Mouse (Mus musculus) kidney, adult 2 months (tissue): ENCODE measurements at regions not wholly inside any gene's neighbourhood (a gene's known extent, or its start where the extent isn't known, plus 50 kb on each side); places are given as distances from the start of the nearest gene placed in this dataset.
A peak's percentile ranks its signal among the peaks of the same experiment; 100 is the strongest.

Experiments
- DNase-seq: peaks from one replicate; pipeline ENCODE4 v3.0.0; 2021
- H3K27ac ChIP-seq: fragments of 200-500 bp; 2 replicates; pipeline ENCODE4 v1.5.1; 2012; ENCODE audit warnings: low read depth, low read length, control low read depth, inconsistent platforms; ENCODE audit not compliant: insufficient read depth
- H3K27me3 ChIP-seq: fragments of 200-500 bp; replicated peaks from 2 replicates; pipeline ENCODE4 v1.6.1; 2012; ENCODE audit warnings: mild to moderate bottlenecking, moderate library complexity, low read length, inconsistent platforms; ENCODE audit not compliant: control insufficient read depth, insufficient read depth
- H3K36me3 ChIP-seq: fragments of 200-500 bp; 2 replicates; pipeline ENCODE4 v1.6.1; 2012; ENCODE audit warnings: mild to moderate bottlenecking, moderate library complexity, low read length, inconsistent platforms; ENCODE audit not compliant: control insufficient read depth, insufficient read depth
- H3K4me1 ChIP-seq: fragments of 200-500 bp; 2 replicates; pipeline ENCODE4 v1.6.1; 2011; ENCODE audit warnings: low read length; ENCODE audit not compliant: control insufficient read depth, insufficient read depth
- H3K4me3 ChIP-seq: fragments of 200-500 bp; 2 replicates; pipeline ENCODE4 v1.5.1; 2011; ENCODE audit warnings: mild to moderate bottlenecking, low read depth, low read length, control low read depth; ENCODE audit not compliant: insufficient read depth
- CTCF ChIP-seq: fragments of 200-500 bp; conservative IDR thresholded peaks from 2 replicates; pipeline ENCODE4 v1.5.1; 2011; ENCODE audit warnings: low read depth, mild to moderate bottlenecking, control low read depth, low read length, moderate library complexity, mixed read lengths; ENCODE audit not compliant: insufficient read depth, insufficient read length
- POLR2A ChIP-seq: fragments of 200-500 bp; IDR thresholded peaks from one replicate; pipeline ENCODE4 v1.6.1; 2011; ENCODE audit warnings: low read depth, low read length, control low read depth
- WGBS: fragments of 180-500 bp; shearing (Covaris S2); methylation state at CpG from one replicate; pipeline ENCODE4 v1.1.7; 2018; 5-methylcytosine and 5-hydroxymethylcytosine counted together

DNA sequence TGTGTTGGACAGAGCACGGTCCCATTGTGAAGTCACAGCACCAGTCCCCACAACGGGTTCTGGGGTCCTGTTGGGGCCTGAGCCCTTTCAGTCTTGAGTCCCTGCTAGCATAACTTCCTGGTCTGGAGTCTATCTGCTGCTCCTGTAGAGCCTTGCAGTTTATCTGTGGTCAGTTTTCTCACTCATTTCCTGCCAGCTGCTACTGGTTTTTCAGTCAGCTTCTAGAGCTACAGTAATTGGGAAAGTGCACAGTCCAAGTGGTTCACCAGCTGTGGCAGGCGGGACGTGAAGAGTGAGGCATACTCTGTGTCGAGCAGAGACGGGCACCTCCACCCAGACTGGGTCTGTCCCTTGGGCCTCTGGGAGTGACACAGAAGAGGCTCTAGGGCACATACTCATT is 93.4 kb upstream of the Id2 start:
- peak; percentile 38 for DNase-seq
- Histone ChIP-seq H3K4me3 (no peak overlapping the region), H3K36me3 (no peaks in the 10 kb centered on the region), H3K27me3 (no peaks in the 10 kb centered on the region), H3K27ac (no peak overlapping the region), H3K4me1 (no peaks in the 10 kb centered on the region)
- no peak for TF ChIP-seq POLR2A
- TF ChIP-seq CTCF, result no peak
- WGBS, result 48% methylated on average over 6 of the region's 6 CpGs

DNA sequence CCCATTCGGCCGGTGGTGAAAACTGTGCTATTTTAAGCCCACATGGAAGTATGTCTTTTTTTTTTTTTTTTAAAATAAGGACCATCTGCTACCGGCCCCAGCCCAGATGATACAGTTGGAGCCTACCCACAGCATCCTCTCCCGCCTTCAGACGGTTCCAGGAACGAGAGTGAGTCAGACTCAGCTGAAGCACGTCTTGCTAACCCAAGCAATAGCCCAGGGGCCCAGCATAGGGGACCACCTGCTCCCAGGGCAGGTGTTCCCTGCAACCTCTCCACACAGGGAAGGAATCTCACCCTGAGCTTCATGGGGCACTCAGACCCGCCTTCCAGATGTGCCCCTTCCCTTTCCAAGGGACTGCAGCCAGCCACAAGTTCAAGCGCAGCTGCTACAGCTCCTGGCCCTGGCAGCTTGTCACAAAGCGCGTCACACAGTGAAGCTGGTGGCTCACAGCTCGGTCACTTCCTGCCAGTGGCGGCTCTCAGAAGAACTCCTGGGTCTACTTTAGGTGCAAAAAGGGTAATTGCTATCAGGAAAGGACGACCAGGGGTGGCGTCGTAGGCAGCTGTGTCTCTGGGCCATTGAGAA is 92.3 kb upstream of the Id2 start:
- no peak for DNase-seq
- WGBS, result 78% methylated on average over 16 of the region's 16 CpGs
- Histone ChIP-seq H3K27me3 (no peaks in the 10 kb centered on the region), H3K4me1 (no peaks in the 10 kb centered on the region), H3K36me3 (no peaks in the 10 kb centered on the region), H3K4me3 (no peak overlapping the region), H3K27ac (no peak overlapping the region)
- TF ChIP-seq CTCF (no peak), POLR2A (no peak)

- H3K27ac ChIP-seq, result no peak overlapping the region
Observed at GRCm38 (mm10) chr12:25188556-25188955, 91.6 kb upstream of the Id2 start.

DNA sequence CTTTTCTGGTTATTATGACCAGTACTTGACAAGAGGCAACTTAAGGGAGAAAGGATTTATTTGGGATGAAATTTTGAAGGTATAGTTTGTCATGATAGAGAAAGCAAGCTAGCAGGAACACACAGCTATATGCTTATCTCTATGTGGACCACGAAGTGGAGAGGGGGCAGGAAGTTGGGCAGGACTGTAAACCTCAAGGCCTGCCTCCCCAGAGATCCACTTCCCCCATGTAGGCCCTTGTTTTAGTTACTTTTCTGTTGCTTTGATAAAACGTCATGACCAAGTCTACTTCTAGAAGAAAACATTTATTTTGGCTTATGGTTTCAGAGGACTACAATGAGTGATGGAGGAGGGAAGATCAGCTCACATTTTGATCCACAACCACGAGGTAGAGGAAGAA is 90.3 kb upstream of the Id2 start:
- 82% methylated on average over 3 of the region's 3 CpGs for WGBS
- Histone ChIP-seq H3K27me3 (no peaks in the 10 kb centered on the region), H3K4me3 (no peak overlapping the region), H3K36me3 (no peaks in the 10 kb centered on the region), H3K27ac (no peak overlapping the region), H3K4me1 (no peaks in the 10 kb centered on the region)
- DNase-seq, result no peak
- TF ChIP-seq POLR2A (no peak), CTCF (no peak)

More at GRCm38 (mm10) chr12:25188556-25188955, 91.6 kb upstream of the Id2 start:
- Histone ChIP-seq H3K4me3 (no peak overlapping the region), H3K36me3 (no peaks in the 10 kb centered on the region), H3K4me1 (no peaks in the 10 kb centered on the region), H3K27me3 (no peaks in the 10 kb centered on the region)
- WGBS, result 84% methylated on average over 3 of the region's 3 CpGs
- no peak for DNase-seq
- TF ChIP-seq CTCF (no peak), POLR2A (no peak)

- 93% methylated on average over 4 of the region's 4 CpGs for WGBS
- Histone ChIP-seq H3K27me3 (no peaks in the 10 kb centered on the region), H3K4me3 (no peak overlapping the region), H3K4me1 (0 out of 2 replicates have a peak, but pooled peaks cover under 1% of the 10 kb centered on the region), H3K36me3 (no peaks in the 10 kb centered on the region), H3K27ac (no peak overlapping the region)
- TF ChIP-seq CTCF (no peak), POLR2A (no peak)
- DNase-seq, result no peak
Observed at GRCm38 (mm10) chr12:25182680-25183079, 85.7 kb upstream of the Id2 start.

- Histone ChIP-seq H3K4me3 (no peak overlapping the region), H3K27ac (no peak overlapping the region), H3K4me1 (0 out of 2 replicates have a peak, but pooled peaks cover 3% of the 10 kb centered on the region), H3K36me3 (no peaks in the 10 kb centered on the region), H3K27me3 (no peaks in the 10 kb centered on the region)
- 91% methylated on average over 8 of the region's 8 CpGs for WGBS
- DNase-seq, result no peak
- TF ChIP-seq POLR2A (no peak), CTCF (no peak)
Observed at GRCm38 (mm10) chr12:25181317-25181716, 84.4 kb upstream of the Id2 start.

- Histone ChIP-seq H3K4me1 (0 out of 2 replicates have a peak, but pooled peaks cover 3% of the 10 kb centered on the region), H3K36me3 (no peaks in the 10 kb centered on the region), H3K27ac (no peak overlapping the region), H3K4me3 (no peak overlapping the region), H3K27me3 (no peaks in the 10 kb centered on the region)
- no peak for DNase-seq
- peak; percentile 36; the same call in 1 of the 2 replicates for TF ChIP-seq CTCF
- no peak for TF ChIP-seq POLR2A
- 95% methylated on average over 1 of the region's 1 CpGs for WGBS
Observed at GRCm38 (mm10) chr12:25180861-25181260, 83.9 kb upstream of the Id2 start.

DNA sequence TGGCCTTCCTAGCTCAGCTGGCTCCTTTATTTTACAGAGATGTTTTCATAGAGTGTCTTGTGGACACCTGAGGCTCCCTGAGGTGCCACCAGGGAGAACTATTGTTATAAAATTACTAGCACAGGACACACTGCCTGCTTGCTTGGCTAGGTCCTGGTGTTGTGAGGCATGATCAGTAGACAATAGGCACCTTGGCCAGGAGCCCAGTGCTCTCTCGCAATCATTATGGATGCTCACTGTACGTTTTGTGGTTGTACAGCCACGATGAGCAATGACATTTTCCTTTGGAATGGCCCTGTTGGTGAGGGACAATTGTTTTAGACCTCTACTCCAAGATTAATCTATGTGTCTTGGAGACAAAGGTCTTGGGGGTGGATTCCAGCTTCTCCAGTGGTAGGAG is 83.3 kb upstream of the Id2 start:
- no peak for TF ChIP-seq CTCF
- TF ChIP-seq POLR2A, result no peak
- Histone ChIP-seq H3K4me3 (no peak overlapping the region), H3K27me3 (no peaks in the 10 kb centered on the region), H3K36me3 (no peaks in the 10 kb centered on the region), H3K27ac (no peak overlapping the region), H3K4me1 (0 out of 2 replicates have a peak, but pooled peaks cover 3% of the 10 kb centered on the region)
- 59% methylated on average over 3 of the region's 3 CpGs for WGBS
- no peak for DNase-seq
